Comparison of ENCODE assay signal across 20 mouse cellular contexts in the genomic region with DNA sequence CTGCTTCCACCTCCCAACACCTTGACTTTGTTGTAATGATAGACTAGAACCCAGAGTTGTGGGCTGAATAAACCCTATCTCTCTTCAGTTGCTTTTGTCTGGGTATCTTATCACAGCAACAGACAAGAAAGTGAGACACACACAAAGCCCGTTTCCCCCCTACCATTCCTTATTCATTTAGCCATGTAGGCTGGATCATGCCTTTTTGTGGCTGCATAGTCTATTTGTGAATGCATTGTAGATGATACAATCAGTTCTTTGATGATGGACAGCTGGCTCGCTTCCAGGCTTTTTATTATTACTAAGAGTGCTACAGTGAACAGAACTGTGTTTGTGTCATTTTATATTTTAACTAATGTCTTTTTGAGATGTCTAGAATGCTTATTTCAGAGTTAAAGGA.
"Had no signal": no experiment of that assay in that cellular context is flagged by ENCODE, and none has a peak within 500 bp of the region (broad histone marks: within the 10 kb centered on the region; RNA-seq: fewer than 3 reads in every experiment).

No protein-coding gene starts in this region.

- H3K27me3 ChIP-seq: kidney, embryonic 15.5 days; limb, embryonic 12.5 days; limb, embryonic 15.5 days; midbrain, embryonic 15.5 days; neural tube, embryonic 13.5 days; stomach, embryonic 15.5 days had no signal

- H3K4me3 ChIP-seq: kidney, embryonic 15.5 days; limb, embryonic 12.5 days; limb, embryonic 15.5 days; midbrain, embryonic 15.5 days; myocyte; neural tube, embryonic 13.5 days; stomach, embryonic 15.5 days had no signal

- DNase-seq: kidney, postnatal 10 days; kidney, postnatal 36 days; left cerebral cortex, postnatal 4 days; liver, postnatal 0 days; lung, embryonic 14.5 days; retina, postnatal 1 day; right cerebral cortex, postnatal 25 days; spleen, adult 18-20 months; thymus, postnatal 25 days had no signal

- H3K9me3 ChIP-seq: kidney, embryonic 15.5 days; limb, embryonic 12.5 days; limb, embryonic 15.5 days; midbrain, embryonic 15.5 days; neural tube, embryonic 13.5 days; stomach, embryonic 15.5 days had no signal

- H3K27ac ChIP-seq: kidney, embryonic 15.5 days; limb, embryonic 12.5 days; limb, embryonic 15.5 days; liver, embryonic 14.5 days; macrophage; midbrain, embryonic 15.5 days; neural tube, embryonic 13.5 days; stomach, embryonic 15.5 days had no signal

- H3K9ac ChIP-seq: kidney, embryonic 15.5 days; limb, embryonic 12.5 days; limb, embryonic 15.5 days; liver, embryonic 14.5 days; liver, postnatal 0 days; lung, embryonic 14.5 days; midbrain, embryonic 15.5 days; neural tube, embryonic 13.5 days; stomach, embryonic 15.5 days had no signal

- ATAC-seq: liver, postnatal 0 days; lung, postnatal 0 days; midbrain, embryonic 15.5 days had no signal

- H3K4me2 ChIP-seq: kidney, embryonic 15.5 days; limb, embryonic 12.5 days; limb, embryonic 15.5 days; liver, embryonic 11.5 days; lung, embryonic 14.5 days; midbrain, embryonic 15.5 days; neural tube, embryonic 13.5 days; stomach, embryonic 15.5 days had no signal

- H3K36me3 ChIP-seq: kidney, embryonic 15.5 days; limb, embryonic 12.5 days; limb, embryonic 15.5 days; midbrain, embryonic 15.5 days; neural tube, embryonic 13.5 days; stomach, embryonic 15.5 days had no signal

- H3K4me1 ChIP-seq: kidney, embryonic 15.5 days; limb, embryonic 12.5 days; limb, embryonic 15.5 days; midbrain, embryonic 15.5 days; stomach, embryonic 15.5 days had no signal
